Mouse (Mus musculus): ENCODE data around the gene Sod2.
"Not testable (repeated sequence)": the region's sequence is repeated elsewhere in the genome, so short reads cannot be mapped to it uniquely, and the experiment has no call there.

DNA sequence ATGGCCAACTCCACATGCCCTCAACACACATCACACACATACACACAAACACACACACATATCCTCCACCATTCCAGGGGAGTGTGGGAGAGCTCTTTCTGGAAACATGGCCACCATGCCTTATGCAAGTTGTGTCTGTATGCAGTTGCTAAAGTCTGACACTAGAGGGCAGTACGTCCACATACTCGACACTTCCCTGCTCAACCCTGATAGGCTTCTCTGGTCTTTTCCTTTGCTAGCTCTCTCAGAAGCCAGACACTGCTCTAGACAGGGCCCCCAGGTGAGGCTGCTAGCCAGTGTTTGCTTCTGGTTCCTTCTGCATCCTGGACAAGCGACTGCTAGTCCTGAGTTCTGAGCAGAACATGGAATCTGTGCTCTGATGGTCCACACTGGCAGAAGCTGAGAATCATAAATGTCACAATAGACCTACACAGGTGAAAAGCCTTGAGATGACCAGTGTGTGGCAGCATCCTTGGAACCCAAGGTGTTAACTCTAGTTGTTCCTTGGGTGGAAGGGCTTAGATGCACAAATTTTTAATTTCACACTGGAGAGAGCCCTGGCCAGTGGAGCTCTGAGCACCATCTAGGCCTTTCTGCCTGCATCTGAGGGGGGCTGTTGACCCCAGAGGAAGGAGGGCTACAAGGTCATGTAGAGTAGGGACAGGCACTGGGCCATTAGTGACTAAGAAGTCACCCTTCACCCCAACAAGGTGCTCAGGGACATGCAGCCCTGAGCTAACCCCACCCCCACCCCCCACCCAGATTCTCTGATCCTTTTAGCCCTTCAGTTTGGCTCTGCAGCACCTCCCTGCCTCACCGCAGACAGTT lies 37.4 kb downstream of the Sod2 start:
- TF ChIP-seq GATA1, TAL1 (IDR thresholded peaks at IDR 0.05; ENCODE audit: low read length): not testable (repeated sequence)
